Mouse (Mus musculus): ENCODE measurements around the gene Dixdc1.

Dixdc1 gene

GRCm38 (mm10) chr9:50745806-50746205 is 6.5 kb upstream of the Dixdc1 start:
- ATAC-seq (ENCODE audit: low TSS enrichment) = no peak

- ATAC-seq (ENCODE audit: low TSS enrichment) = no peak
Measured at GRCm38 (mm10) chr9:50742744-50743143, 3.4 kb upstream of the Dixdc1 start.

- no peak for ATAC-seq (ENCODE audit: low TSS enrichment)
Measured at GRCm38 (mm10) chr9:50742261-50742660, 2.9 kb upstream of the Dixdc1 start.

- peak; percentile 60 for ATAC-seq (ENCODE audit: low TSS enrichment)
Measured at GRCm38 (mm10) chr9:50740867-50741784, 1.8 kb upstream of the Dixdc1 start.

- ATAC-seq (ENCODE audit: low TSS enrichment) = peak; percentile 62; the same call in 1 of the 2 replicates
Measured at GRCm38 (mm10) chr9:50734989-50735388, 4.3 kb downstream of the Dixdc1 start.

GRCm38 (mm10) chr9:50732560-50732959 is 6.8 kb downstream of the Dixdc1 start:
- ATAC-seq (ENCODE audit: low TSS enrichment) = no peak

- ATAC-seq (ENCODE audit: low TSS enrichment) = no peak
Measured at GRCm38 (mm10) chr9:50729600-50729999, 9.7 kb downstream of the Dixdc1 start.

GRCm38 (mm10) chr9:50727925-50728651 is 11.2 kb downstream of the Dixdc1 start:
- peak; percentile 95 for ATAC-seq (ENCODE audit: low TSS enrichment)

GRCm38 (mm10) chr9:50727171-50727924 is 12.0 kb downstream of the Dixdc1 start:
- peak; percentile 47; the same call in 1 of the 2 replicates for ATAC-seq (ENCODE audit: low TSS enrichment)

- no peak for ATAC-seq (ENCODE audit: low TSS enrichment)
Measured at GRCm38 (mm10) chr9:50725921-50726590, 13.3 kb downstream of the Dixdc1 start.

- ATAC-seq (ENCODE audit: low TSS enrichment) = no peak
Measured at GRCm38 (mm10) chr9:50724661-50725330, 14.5 kb downstream of the Dixdc1 start.

GRCm38 (mm10) chr9:50724147-50724546 is 15.2 kb downstream of the Dixdc1 start:
- no peak for ATAC-seq (ENCODE audit: low TSS enrichment)

GRCm38 (mm10) chr9:50723406-50723805 is 15.9 kb downstream of the Dixdc1 start:
- no peak for ATAC-seq (ENCODE audit: low TSS enrichment)

GRCm38 (mm10) chr9:50722451-50722911 is 16.8 kb downstream of the Dixdc1 start:
- ATAC-seq (ENCODE audit: low TSS enrichment) = no peak

GRCm38 (mm10) chr9:50721061-50721460 is 18.3 kb downstream of the Dixdc1 start:
- no peak for ATAC-seq (ENCODE audit: low TSS enrichment)

GRCm38 (mm10) chr9:50718878-50719277 is 20.4 kb downstream of the Dixdc1 start:
- ATAC-seq (ENCODE audit: low TSS enrichment) = no peak

- no peak for ATAC-seq (ENCODE audit: low TSS enrichment)
Measured at GRCm38 (mm10) chr9:50714188-50714587, 25.1 kb downstream of the Dixdc1 start.

GRCm38 (mm10) chr9:50711337-50711736 is 28.0 kb downstream of the Dixdc1 start:
- no peak for ATAC-seq (ENCODE audit: low TSS enrichment)

- no peak for ATAC-seq (ENCODE audit: low TSS enrichment)
Measured at GRCm38 (mm10) chr9:50709108-50709507, 30.2 kb downstream of the Dixdc1 start.

- no peak for ATAC-seq (ENCODE audit: low TSS enrichment)
Measured at GRCm38 (mm10) chr9:50704907-50705306, 34.4 kb downstream of the Dixdc1 start.

Data from frontal cortex, adult (tissue).